Comparison of ENCODE assay signal across 10 mouse cellular contexts in genomic region chr11:88552385-88552784, GRCm38 (mm10).
A peak's percentile ranks its signal among the peaks of the same experiment; 100 is the strongest.
DNase-seq lines count a peak whose midpoint lies in the region; ATAC-seq and TF ChIP-seq lines count a peak whose summit lies in the region.
"Had no signal": no experiment of that assay in that cellular context is flagged by ENCODE, and none has a peak within 500 bp of the region (broad histone marks: within the 10 kb centered on the region; RNA-seq: fewer than 3 reads in every experiment).

No protein-coding gene starts in this region.

- peaks cover 98% of the 10 kb centered on the region for H3K4me1 ChIP-seq in heart, embryonic 12.5 days (replicated peaks)
- H3K4me1 ChIP-seq in hindbrain, embryonic 11.5 days (replicated peaks; ENCODE audit: control insufficient read depth, insufficient read depth, low read length) = peaks cover 59% of the 10 kb centered on the region
- H3K4me1 ChIP-seq in midbrain, embryonic 13.5 days (replicated peaks) = peaks cover 97% of the 10 kb centered on the region

- H3K27me3 ChIP-seq in heart, embryonic 12.5 days (replicated peaks) = no peaks in the 10 kb centered on the region
- no peaks in the 10 kb centered on the region for H3K27me3 ChIP-seq in hindbrain, embryonic 11.5 days (ENCODE audit: control insufficient read depth, insufficient read depth, low read length)
- no peaks in the 10 kb centered on the region for H3K27me3 ChIP-seq in midbrain, embryonic 13.5 days
- H3K27me3 ChIP-seq: neural tube, embryonic 12.5 days; stomach, embryonic 15.5 days had no signal

- H3K4me2 ChIP-seq in heart, embryonic 12.5 days = no peak overlapping the region
- no peak overlapping the region for H3K4me2 ChIP-seq in hindbrain, embryonic 11.5 days (replicated peaks; ENCODE audit: low read depth, low read length)
- no peak overlapping the region for H3K4me2 ChIP-seq in midbrain, embryonic 13.5 days (replicated peaks)
- H3K4me2 ChIP-seq: stomach, embryonic 15.5 days had no signal

- H3K36me3 ChIP-seq in heart, embryonic 12.5 days = no peaks in the 10 kb centered on the region
- no peaks in the 10 kb centered on the region for H3K36me3 ChIP-seq in hindbrain, embryonic 11.5 days (ENCODE audit: control insufficient read depth, insufficient read depth, low read length)
- H3K36me3 ChIP-seq in midbrain, embryonic 13.5 days = no peaks in the 10 kb centered on the region
- H3K36me3 ChIP-seq: neural tube, embryonic 12.5 days; stomach, embryonic 15.5 days had no signal

- H3K4me3 ChIP-seq in heart, embryonic 12.5 days = no peak overlapping the region
- no peak overlapping the region for H3K4me3 ChIP-seq in left cerebral cortex, adult 2 months
- no peak overlapping the region for H3K4me3 ChIP-seq in hindbrain, embryonic 11.5 days (ENCODE audit: low read depth, low read length)
- no peak overlapping the region for H3K4me3 ChIP-seq in midbrain, embryonic 13.5 days (replicated peaks)
- H3K4me3 ChIP-seq: neural tube, embryonic 12.5 days; stomach, embryonic 15.5 days had no signal

- H3K27ac ChIP-seq in heart, embryonic 12.5 days (ENCODE audit: poor library complexity, severe bottlenecking) = peak overlapping the region; percentile 75; the same call in 1 of the 2 replicates
- H3K27ac ChIP-seq in left cerebral cortex, adult 2 months = peak overlapping the region; percentile 22
- H3K27ac ChIP-seq in hindbrain, embryonic 11.5 days (ENCODE audit: low read depth, low read length) = peak overlapping the region; percentile 68; the same call in 1 of the 2 replicates
- peak overlapping the region; percentile 73 for H3K27ac ChIP-seq in midbrain, embryonic 13.5 days
- H3K27ac ChIP-seq: neural tube, embryonic 12.5 days had no signal

- no peak for ATAC-seq in heart, embryonic 12.5 days (ENCODE audit: insufficient number of reproducible peaks, low FRiP score)
- ATAC-seq in hindbrain, embryonic 11.5 days (ENCODE audit: low FRiP score) = no peak
- no peak for ATAC-seq in midbrain, embryonic 13.5 days

- no peak for TF ChIP-seq CTCF in left cerebral cortex, adult 2 months (IDR thresholded peaks at IDR 0.05)

- 74% methylated on average over 6 of the region's 6 CpGs for WGBS in heart, embryonic 12.5 days
- 61% methylated on average over 6 of the region's 6 CpGs for WGBS in hindbrain, embryonic 11.5 days
- 48% methylated on average over 6 of the region's 6 CpGs for WGBS in midbrain, embryonic 13.5 days

- intact Hi-C loops in left cerebral cortex, adult 2 months (cut with DNase I) = loop anchor here (2.0 to 5.0 kb wide), 2 partner anchors 164 to 270 kb away; no protein-coding TSS in a partner anchor
- intact Hi-C loops in left cerebral cortex, postnatal 36 days (cut with DNase I) = loop anchor here (5.0 kb wide), 2 partner anchors 45 to 175 kb away; no protein-coding TSS in a partner anchor

- no peaks in the 10 kb centered on the region for H3K9me3 ChIP-seq in heart, embryonic 12.5 days (replicated peaks)
- no peaks in the 10 kb centered on the region for H3K9me3 ChIP-seq in hindbrain, embryonic 11.5 days (ENCODE audit: control insufficient read depth, low read length)
- no peaks in the 10 kb centered on the region for H3K9me3 ChIP-seq in midbrain, embryonic 13.5 days
- H3K9me3 ChIP-seq: neural tube, embryonic 12.5 days; stomach, embryonic 15.5 days had no signal

- no peak overlapping the region; the same call in 1 of the 2 replicates for H3K9ac ChIP-seq in heart, embryonic 12.5 days
- H3K9ac ChIP-seq in hindbrain, embryonic 11.5 days (ENCODE audit: low read depth, low read length) = no peak overlapping the region
- no peak overlapping the region for H3K9ac ChIP-seq in midbrain, embryonic 13.5 days (replicated peaks)
- H3K9ac ChIP-seq: stomach, embryonic 15.5 days had no signal

- no peak for DNase-seq in heart, adult 11 months
- no peak for DNase-seq in left cerebral cortex, adult 2 months (ENCODE audit: extremely low spot score in 1 of 2, low spot score in 2 of 2)
- DNase-seq in left cerebral cortex, postnatal 36 days (ENCODE audit: low spot score in 2 of 2) = no peak
- DNase-seq in hindbrain, embryonic 11.5 days (ENCODE audit: low spot score) = no peak
- DNase-seq in cerebellum, adult 8-10 months = no peak
- no peak for DNase-seq in adrenal gland, adult 2 months

Comparison
In these comparisons a context has a peak if more than half of its experiments do, and no peak if none do; other contexts are left out.
1. H3K27ac ChIP-seq: peak in every context shown above with its lines; median percentile 75 in heart, embryonic 12.5 days; 73 in midbrain, embryonic 13.5 days; 68 in hindbrain, embryonic 11.5 days; 22 in left cerebral cortex, adult 2 months.